Mouse (Mus musculus) bone marrow, adult 2 months (tissue): Measurements from ENCODE around the gene Ncapd2.

Experiments used
- CTCF ChIP-seq: fragments of 200-500 bp; IDR thresholded peaks from 2 replicates; pipeline ENCODE4 v1.5.1; 2011; ENCODE audit warnings: low read length, control low read depth; ENCODE audit not compliant: control insufficient read depth, insufficient read depth
- POLR2A ChIP-seq: fragments of 200-500 bp; IDR thresholded peaks from 2 replicates; pipeline ENCODE4 v1.6.1; 2011; ENCODE audit warnings: low read depth, mild to moderate bottlenecking, control low read depth, low read length, borderline replicate concordance; ENCODE audit not compliant: control insufficient read depth

DNA sequence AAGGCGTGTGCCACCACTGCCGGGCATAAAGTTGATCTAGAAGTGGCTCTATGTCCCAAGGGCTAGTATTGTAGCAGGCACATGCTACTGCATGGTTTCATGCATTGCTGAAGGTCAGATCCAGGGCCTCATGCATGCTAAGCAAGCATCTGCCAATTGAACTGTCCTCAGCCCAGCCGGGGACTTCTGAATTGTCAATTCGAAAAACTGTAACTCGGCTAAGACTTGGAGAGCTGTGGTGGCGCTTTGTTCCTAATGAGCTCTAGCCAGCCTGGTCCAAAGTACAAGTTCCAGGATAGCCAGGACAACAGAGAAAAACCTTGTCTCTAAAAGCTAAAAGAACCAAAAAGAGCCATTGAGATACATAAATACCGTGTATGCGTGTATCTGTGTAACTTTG is 72.1 kb downstream of the Ncapd2 start:
- TF ChIP-seq POLR2A (no peak), CTCF (no peak)
